Mouse (Mus musculus) midbrain, postnatal 0 days (tissue): ENCODE measurements at regions not wholly inside any gene's neighbourhood (a gene's known extent, or its start where the extent isn't known, plus 50 kb on each side); places are given as distances from the start of the nearest gene placed in this dataset.

ENCODE experiments used
- ATAC-seq: fragments of 200-750 bp; cut with Nextera tagmentation; 2 replicates; pipeline ENCODE4 v1.8.0; 2017; ENCODE audit warnings: moderate number of reproducible peaks, mild to moderate bottlenecking, moderate TSS enrichment, moderate library complexity; ENCODE audit not compliant: low FRiP score
- DNase-seq: peaks from one replicate; pipeline ENCODE4 v3.0.0-alpha.2; 2015; ENCODE audit warnings: low spot score
- H3K27ac ChIP-seq: fragments of 300-500 bp; sonication (generic); 2 replicates; pipeline ENCODE4 v1.5.1; 2014; ENCODE audit warnings: low read depth, mild to moderate bottlenecking, low read length, mixed read lengths
- H3K27me3 ChIP-seq: fragments of 300-500 bp; sonication (generic); 2 replicates; pipeline ENCODE4 v1.6.1; 2014; ENCODE audit warnings: low read length, control low read depth, mixed read lengths; ENCODE audit not compliant: insufficient read depth
- H3K36me3 ChIP-seq: fragments of 300-500 bp; sonication (generic); 2 replicates; pipeline ENCODE4 v1.6.1; 2014; ENCODE audit warnings: low read length, control low read depth, mixed read lengths; ENCODE audit not compliant: insufficient read depth
- H3K4me1 ChIP-seq: fragments of 300-500 bp; sonication (generic); 2 replicates; pipeline ENCODE4 v1.6.1; 2014; ENCODE audit warnings: mild to moderate bottlenecking, control low read depth, antibody characterized with exemption, low read length, mixed read lengths; ENCODE audit not compliant: insufficient read depth
- H3K4me2 ChIP-seq: fragments of 300-500 bp; sonication (generic); 2 replicates; pipeline ENCODE4 v1.6.1; 2014; ENCODE audit warnings: low read depth, mild to moderate bottlenecking, low read length, mixed read lengths; ENCODE audit not compliant: poor library complexity, severe bottlenecking
- H3K4me3 ChIP-seq: fragments of 300-500 bp; sonication (generic); 2 replicates; pipeline ENCODE4 v1.5.1; 2014; ENCODE audit warnings: low read depth, mild to moderate bottlenecking, low read length, moderate library complexity
- H3K9ac ChIP-seq: fragments of 300-500 bp; sonication (generic); replicated peaks from 2 replicates; pipeline ENCODE4 v1.6.1; 2014; ENCODE audit warnings: mild to moderate bottlenecking, low read length, moderate library complexity, mixed read lengths; ENCODE audit not compliant: poor library complexity, severe bottlenecking
- H3K9me3 ChIP-seq: fragments of 300-500 bp; sonication (generic); 2 replicates; pipeline ENCODE4 v1.6.1; 2016; ENCODE audit warnings: low read length, control low read depth
- CTCF ChIP-seq: IDR thresholded peaks from 2 replicates; pipeline ENCODE4 v1.5.1; 2016; ENCODE audit warnings: antibody characterized with exemption, mild to moderate bottlenecking
- WGBS: fragments of 180-500 bp; shearing (Covaris S2); extraction: QIAGEN DNeasy Blood & Tissue Kit; methylation state at CpG from one replicate; pipeline ENCODE4 v1.1.7; 2014; 5-methylcytosine and 5-hydroxymethylcytosine counted together

DNA sequence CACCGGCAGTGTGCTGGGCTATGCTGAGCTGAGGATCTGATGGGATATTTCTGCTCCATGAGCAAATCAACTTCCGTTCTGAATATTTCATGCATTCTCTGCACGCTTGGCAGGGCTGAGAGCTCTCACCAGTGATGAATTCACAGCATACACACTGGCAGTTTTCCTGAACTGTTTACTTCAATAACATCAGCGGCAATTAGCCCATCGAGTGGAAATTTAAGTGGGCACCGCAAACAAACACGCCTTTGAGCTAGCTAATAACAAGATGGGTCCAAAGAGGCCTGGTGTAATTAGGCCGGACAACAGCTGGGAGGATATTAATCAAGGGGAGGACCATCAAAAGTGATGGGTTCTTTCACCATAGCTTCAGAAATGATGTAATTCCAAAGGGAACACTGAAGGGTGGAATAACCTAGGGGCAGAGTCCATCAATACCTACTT lies 938.6 kb downstream of the Synb start:
- Histone ChIP-seq H3K4me1 (no peaks in the 10 kb centered on the region), H3K9ac (no peak overlapping the region), H3K9me3 (no peaks in the 10 kb centered on the region), H3K36me3 (no peaks in the 10 kb centered on the region), H3K27me3 (no peaks in the 10 kb centered on the region), H3K4me2 (no peak overlapping the region), H3K27ac (no peak overlapping the region), H3K4me3 (no peak overlapping the region)
- ATAC-seq (no peak), DNase-seq (peak; percentile 74)
- TF ChIP-seq CTCF = no peak
- WGBS = 53% methylated on average over 8 of the region's 8 CpGs

- no peak overlapping the region for H3K27ac ChIP-seq
- H3K9me3 ChIP-seq = no peaks in the 10 kb centered on the region
- 79% methylated on average over 4 of the region's 4 CpGs for WGBS
- H3K4me1 ChIP-seq = no peaks in the 10 kb centered on the region
- no peak overlapping the region for H3K9ac ChIP-seq
- H3K27me3 ChIP-seq = no peaks in the 10 kb centered on the region
- no peak for TF ChIP-seq CTCF
- ATAC-seq (no peak), DNase-seq (no peak)
- no peak overlapping the region for H3K4me2 ChIP-seq
- H3K4me3 ChIP-seq = no peak overlapping the region
- H3K36me3 ChIP-seq = no peaks in the 10 kb centered on the region
Measured at GRCm38 (mm10) chr14:68345527-68345926, 948.6 kb downstream of the Synb start.

DNA sequence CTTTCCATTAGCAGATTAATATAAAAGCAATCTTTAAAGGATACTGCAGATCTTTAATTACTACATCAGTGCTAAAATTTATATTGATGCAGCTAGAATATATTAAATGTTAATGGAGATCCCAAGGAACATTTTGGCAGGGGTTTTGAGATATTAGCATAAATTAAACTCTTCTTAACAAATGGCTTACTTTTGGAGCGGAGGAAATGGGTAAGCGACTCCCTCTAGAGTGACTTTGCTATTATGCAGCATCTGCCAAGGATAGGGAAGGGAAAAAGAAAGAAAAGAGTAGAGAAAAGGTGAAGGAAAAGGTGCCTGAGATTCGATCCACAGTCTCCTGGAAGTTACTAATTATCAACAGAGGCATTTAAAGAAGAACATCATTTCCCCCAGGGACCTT lies 949.4 kb downstream of the Synb start:
- WGBS = 38% methylated on average over 3 of the region's 3 CpGs
- no peak overlapping the region for H3K4me3 ChIP-seq
- H3K27ac ChIP-seq = no peak overlapping the region
- H3K36me3 ChIP-seq = no peaks in the 10 kb centered on the region
- no peaks in the 10 kb centered on the region for H3K4me1 ChIP-seq
- no peak overlapping the region for H3K4me2 ChIP-seq
- DNase-seq = peak; percentile 37
- peak; percentile 50 for TF ChIP-seq CTCF
- no peak overlapping the region for H3K9ac ChIP-seq
- H3K27me3 ChIP-seq = no peaks in the 10 kb centered on the region
- H3K9me3 ChIP-seq = no peaks in the 10 kb centered on the region
- no peak for ATAC-seq

DNA sequence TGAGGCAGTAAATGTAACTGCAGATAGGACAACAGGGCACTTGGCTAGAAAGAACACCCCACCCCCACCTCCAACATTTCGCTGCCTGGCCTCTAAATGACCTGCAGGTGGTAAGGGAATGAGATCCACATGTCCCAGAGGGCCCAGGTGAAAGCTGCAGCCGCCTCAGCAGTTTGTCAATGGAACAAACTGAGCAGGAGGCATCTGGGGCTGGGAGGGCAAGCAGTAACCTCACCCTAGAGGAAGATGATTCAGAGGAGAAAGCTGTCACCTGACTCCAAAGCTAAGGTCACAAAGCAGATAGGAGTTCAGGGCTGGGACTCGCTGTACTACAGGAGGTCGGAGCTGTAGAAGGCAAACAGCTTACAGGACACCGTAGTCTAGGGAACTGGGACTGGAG lies 955.7 kb downstream of the Synb start:
- WGBS = 70% methylated on average over 5 of the region's 5 CpGs
- no peak overlapping the region for H3K4me2 ChIP-seq
- no peak overlapping the region for H3K27ac ChIP-seq

DNA sequence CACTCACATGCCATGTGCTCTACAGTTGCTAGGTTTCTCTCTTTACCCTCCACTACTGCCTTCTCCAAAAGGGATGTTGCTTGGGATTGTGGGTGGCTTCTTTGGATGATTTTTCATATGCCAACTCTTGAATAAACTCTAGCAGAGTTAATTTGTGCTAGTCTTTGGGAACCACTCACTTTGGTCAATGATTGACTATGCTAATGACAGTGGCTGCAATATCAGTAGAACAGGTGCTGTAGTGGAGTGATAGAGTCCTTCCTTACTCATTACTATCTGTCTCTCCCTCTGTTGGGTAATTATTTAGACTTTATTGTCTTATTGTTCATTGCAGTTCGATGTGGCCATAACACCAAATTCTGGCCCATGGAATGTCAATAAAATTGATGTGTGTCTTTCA lies 969.0 kb downstream of the Synb start:
- Histone ChIP-seq H3K9me3 (no peaks in the 10 kb centered on the region), H3K27me3 (no peaks in the 10 kb centered on the region), H3K9ac (no peak overlapping the region), H3K27ac (no peak overlapping the region), H3K36me3 (no peaks in the 10 kb centered on the region), H3K4me3 (no peak overlapping the region), H3K4me2 (no peak overlapping the region), H3K4me1 (no peaks in the 10 kb centered on the region)
- no peak for TF ChIP-seq CTCF
- WGBS = 97% methylated on average over 1 of the region's 1 CpGs
- DNase-seq (no peak), ATAC-seq (no peak)

More for the DNA sequence above, 955.7 kb downstream of the Synb start:
- ATAC-seq (no peak), DNase-seq (no peak)
- Histone ChIP-seq H3K4me1 (no peaks in the 10 kb centered on the region), H3K4me3 (no peak overlapping the region), H3K9me3 (no peaks in the 10 kb centered on the region), H3K27me3 (no peaks in the 10 kb centered on the region), H3K9ac (no peak overlapping the region), H3K36me3 (no peaks in the 10 kb centered on the region)
- TF ChIP-seq CTCF = no peak

GRCm38 (mm10) chr14:68323008-68323407 lies 971.1 kb downstream of the Synb start:
- no peaks in the 10 kb centered on the region for H3K27me3 ChIP-seq
- WGBS = 59% methylated on average over 6 of the region's 6 CpGs
- no peaks in the 10 kb centered on the region for H3K4me1 ChIP-seq
- H3K9me3 ChIP-seq = no peaks in the 10 kb centered on the region
- no peak overlapping the region for H3K4me3 ChIP-seq
- no peaks in the 10 kb centered on the region for H3K36me3 ChIP-seq
- peak; percentile 60 for DNase-seq
- ATAC-seq = no peak
- no peak overlapping the region for H3K9ac ChIP-seq
- no peak for TF ChIP-seq CTCF
- no peak overlapping the region for H3K27ac ChIP-seq
- H3K4me2 ChIP-seq = no peak overlapping the region
